Mouse (Mus musculus) stomach, postnatal 0 days (tissue): ENCODE measurements around the gene Sept5.

ENCODE experiments used
- CTCF ChIP-seq: IDR thresholded peaks from 2 replicates; pipeline ENCODE4 v1.5.1; 2016; ENCODE audit warnings: antibody characterized with exemption, low read depth, mild to moderate bottlenecking, moderate library complexity
- EP300 ChIP-seq: optimal IDR thresholded peaks from 2 replicates; pipeline ENCODE3; 2016; ENCODE audit warnings: antibody characterized with exemption

DNA sequence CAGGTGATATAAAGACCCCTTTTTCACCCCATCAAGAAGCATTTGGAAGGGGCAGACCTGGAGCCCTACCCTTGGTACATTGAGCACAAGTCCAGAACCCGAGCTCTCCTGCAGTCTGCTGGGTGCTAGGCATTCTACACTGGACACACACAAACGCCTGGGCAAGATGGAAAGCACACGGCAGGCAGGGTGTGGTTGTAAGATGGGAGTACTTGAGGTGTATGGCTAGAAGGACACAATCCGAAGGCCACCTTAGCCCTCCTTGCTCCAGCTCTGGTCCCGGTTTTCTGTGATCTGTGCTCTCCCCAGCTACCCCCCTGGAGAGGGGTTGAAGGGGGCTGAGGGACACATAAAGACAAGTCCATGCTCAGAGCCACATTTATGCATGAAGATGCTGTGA, 537 bp upstream of the Sept5 start:
- TF ChIP-seq CTCF (no peak), EP300 (no peak)
